Mouse (Mus musculus) hindbrain, embryonic 12.5 days (tissue): ENCODE results near the gene Kcp. TPM values are rescaled to one million over a fixed set of nuclear protein-coding genes. Genes with fewer than 3 reads are reported as not detected.

Experiments
- ATAC-seq: fragments of 200-750 bp; cut with Nextera tagmentation; 2 replicates; pipeline ENCODE4 v1.8.0; 2017; ENCODE audit warnings: moderate TSS enrichment; ENCODE audit not compliant: low FRiP score
- H3K27ac ChIP-seq: fragments of 300-500 bp; sonication (generic); 2 replicates; pipeline ENCODE4 v1.5.1; 2016; ENCODE audit warnings: mild to moderate bottlenecking
- H3K27me3 ChIP-seq: fragments of 300-500 bp; sonication (generic); 2 replicates; pipeline ENCODE4 v1.6.1; 2016; ENCODE audit warnings: mild to moderate bottlenecking
- H3K36me3 ChIP-seq: fragments of 300-500 bp; sonication (generic); 2 replicates; pipeline ENCODE4 v1.6.1; 2016; ENCODE audit warnings: mild to moderate bottlenecking
- H3K4me1 ChIP-seq: fragments of 300-500 bp; sonication (generic); 2 replicates; pipeline ENCODE4 v1.6.1; 2016
- H3K4me2 ChIP-seq: fragments of 300-500 bp; sonication (generic); replicated peaks from 2 replicates; pipeline ENCODE4 v1.6.1; 2016; ENCODE audit warnings: mild to moderate bottlenecking
- H3K4me3 ChIP-seq: fragments of 300-500 bp; sonication (generic); 2 replicates; pipeline ENCODE4 v1.5.1; 2016; ENCODE audit warnings: mild to moderate bottlenecking
- H3K9ac ChIP-seq: fragments of 300-500 bp; sonication (generic); 2 replicates; pipeline ENCODE4 v1.6.1; 2016; ENCODE audit warnings: mild to moderate bottlenecking, moderate library complexity
- H3K9me3 ChIP-seq: fragments of 300-500 bp; sonication (generic); replicated peaks from 2 replicates; pipeline ENCODE4 v1.6.1; 2016; ENCODE audit warnings: mild to moderate bottlenecking
- WGBS: fragments of 180-500 bp; shearing (Covaris S2); methylation state at CpG from one replicate; pipeline ENCODE4 v1.1.7; 2016; 5-methylcytosine and 5-hydroxymethylcytosine counted together
- polyA plus RNA-seq: library from polyadenylated mRNA; unstranded; fragments of >200 nt; fragmentation: Nextera tagmentation; extraction: Ambion mirVana; gene quantifications from 2 replicates; pipeline ENCODE4 v1.2.1, GENCODE M21; 2016

Gene Kcp
- polyA plus RNA-seq, 1 experiment from 2014 or later: 24.7 TPM

GRCm38 (mm10) chr6:29426331-29426730 lies 81.4 kb downstream of the Kcp start:
- H3K9me3 ChIP-seq: no peaks in the 10 kb centered on the region
- no peak overlapping the region for H3K27ac ChIP-seq
- H3K4me1 ChIP-seq: peaks cover 1% of the 10 kb centered on the region; the same call in 1 of the 2 replicates
- no peak overlapping the region for H3K9ac ChIP-seq
- no peak for ATAC-seq
- WGBS: 75% methylated on average over 6 of the region's 6 CpGs
- no peak overlapping the region for H3K4me2 ChIP-seq
- no peaks in the 10 kb centered on the region; the same call in 1 of the 2 replicates for H3K36me3 ChIP-seq
- peaks cover 15% of the 10 kb centered on the region for H3K27me3 ChIP-seq
- no peak overlapping the region for H3K4me3 ChIP-seq

- Histone ChIP-seq H3K4me1 (no peaks in the 10 kb centered on the region), H3K4me3 (no peak overlapping the region), H3K4me2 (no peak overlapping the region), H3K27ac (no peak overlapping the region), H3K36me3 (no peaks in the 10 kb centered on the region; the same call in 1 of the 2 replicates), H3K9ac (no peak overlapping the region), H3K27me3 (peaks cover 3% of the 10 kb centered on the region; the same call in 1 of the 2 replicates), H3K9me3 (no peaks in the 10 kb centered on the region)
- WGBS: 87% methylated on average over 8 of the region's 8 CpGs
- ATAC-seq: no peak
Observed at GRCm38 (mm10) chr6:29425118-29425517, 82.6 kb downstream of the Kcp start.

Other genes starting within 250 kb of the Kcp start
- gene Hilpda, start 235.5 kb downstream of the Kcp start, polyA plus RNA-seq: 31.8 and 32.1 TPM in 2 replicates
- gene Fam71f2, start 228.4 kb downstream of the Kcp start, polyA plus RNA-seq: 0.65 and 0.72 TPM in 2 replicates
- gene Fam71f1, start 188.8 kb downstream of the Kcp start, polyA plus RNA-seq: 0.27 TPM in 1 of 2 replicates, not detected in the other
- gene Calu, start 159.9 kb downstream of the Kcp start, polyA plus RNA-seq: 261 and 265 TPM in 2 replicates
- 0.25 and 0.38 TPM in 2 replicates for gene Opn1sw, start 119.5 kb downstream of the Kcp start, polyA plus RNA-seq
- gene Ccdc136, start 111.6 kb downstream of the Kcp start, polyA plus RNA-seq: 35.6 and 36.0 TPM in 2 replicates
- gene Flnc, start 74.7 kb downstream of the Kcp start, polyA plus RNA-seq: 11.8 and 14.5 TPM in 2 replicates
- 215 and 230 TPM in 2 replicates for gene Atp6v1f, start 40.2 kb downstream of the Kcp start, polyA plus RNA-seq
- gene Atp6v1fnb, start 36.5 kb downstream of the Kcp start, polyA plus RNA-seq: 0.43 TPM in 1 of 2 replicates, not detected in the other
- gene Irf5, start 18.7 kb upstream of the Kcp start, polyA plus RNA-seq: 2.9 and 3.2 TPM in 2 replicates
- 107 TPM in 2 replicates for gene Tnpo3, start 101.9 kb upstream of the Kcp start, polyA plus RNA-seq
- gene Tspan33, start 186.3 kb upstream of the Kcp start, polyA plus RNA-seq: 8.2 and 9.2 TPM in 2 replicates
- gene Smo, start 227.6 kb upstream of the Kcp start, polyA plus RNA-seq: 49.4 and 54.1 TPM in 2 replicates